Mouse (Mus musculus) embryonic facial prominence, embryonic 15.5 days (tissue): ENCODE measurements at regions not wholly inside any gene's neighbourhood (a gene's known extent, or its start where the extent isn't known, plus 50 kb on each side); places are given as distances from the start of the nearest gene placed in this dataset.

Experiments
- ATAC-seq: fragments of 200-750 bp; cut with Nextera tagmentation; 2 replicates; pipeline ENCODE4 v1.8.0; 2017; ENCODE audit warnings: low read depth, moderate TSS enrichment; ENCODE audit not compliant: insufficient number of reproducible peaks, low FRiP score, low TSS enrichment
- H3K27ac ChIP-seq: fragments of 300-500 bp; sonication (generic); replicated peaks from 2 replicates; pipeline ENCODE4 v1.5.1; 2015; ENCODE audit warnings: mild to moderate bottlenecking, inconsistent platforms
- H3K27me3 ChIP-seq: fragments of 300-500 bp; sonication (generic); 2 replicates; pipeline ENCODE4 v1.6.1; 2015; ENCODE audit warnings: inconsistent platforms
- H3K36me3 ChIP-seq: fragments of 300-500 bp; sonication (generic); 2 replicates; pipeline ENCODE4 v1.6.1; 2015; ENCODE audit warnings: mild to moderate bottlenecking, inconsistent platforms
- H3K4me1 ChIP-seq: fragments of 300-500 bp; sonication (generic); 2 replicates; pipeline ENCODE4 v1.6.1; 2015; ENCODE audit warnings: inconsistent platforms
- H3K4me2 ChIP-seq: fragments of 300-500 bp; sonication (generic); replicated peaks from 2 replicates; pipeline ENCODE4 v1.6.1; 2015; ENCODE audit warnings: mild to moderate bottlenecking, inconsistent platforms
- H3K4me3 ChIP-seq: fragments of 300-500 bp; sonication (generic); replicated peaks from 2 replicates; pipeline ENCODE4 v1.5.1; 2015; ENCODE audit warnings: mild to moderate bottlenecking, inconsistent platforms
- H3K9ac ChIP-seq: fragments of 300-500 bp; sonication (generic); 2 replicates; pipeline ENCODE4 v1.6.1; 2015; ENCODE audit warnings: inconsistent platforms
- H3K9me3 ChIP-seq: fragments of 300-500 bp; sonication (generic); replicated peaks from 2 replicates; pipeline ENCODE4 v1.6.1; 2016; ENCODE audit warnings: inconsistent platforms
- WGBS: fragments of 180-500 bp; shearing (Covaris S2); methylation state at CpG from one replicate; pipeline ENCODE4 v1.1.7; 2015; 5-methylcytosine and 5-hydroxymethylcytosine counted together

- no peaks in the 10 kb centered on the region for H3K36me3 ChIP-seq
- WGBS = 75% methylated on average over 3 of the region's 3 CpGs
- no peaks in the 10 kb centered on the region for H3K4me1 ChIP-seq
- H3K27ac ChIP-seq = no peak overlapping the region
- H3K9ac ChIP-seq = no peak overlapping the region
- H3K27me3 ChIP-seq = no peaks in the 10 kb centered on the region
- H3K4me2 ChIP-seq = no peak overlapping the region
- no peaks in the 10 kb centered on the region for H3K9me3 ChIP-seq
- no peak overlapping the region for H3K4me3 ChIP-seq
- no peak for ATAC-seq
These were observed 73.8 kb upstream of the Frmd4b start for GRCm38 (mm10) chr6:97691136-97691535.

- no peak overlapping the region for H3K4me2 ChIP-seq
- no peaks in the 10 kb centered on the region for H3K9me3 ChIP-seq
- WGBS = 69% methylated on average over 7 of the region's 7 CpGs
- H3K9ac ChIP-seq = no peak overlapping the region
- H3K4me3 ChIP-seq = no peak overlapping the region
- H3K27ac ChIP-seq = no peak overlapping the region
- ATAC-seq = no peak
- no peaks in the 10 kb centered on the region for H3K4me1 ChIP-seq
- H3K36me3 ChIP-seq = no peaks in the 10 kb centered on the region
- no peaks in the 10 kb centered on the region for H3K27me3 ChIP-seq
These were observed 67.0 kb upstream of the Frmd4b start for GRCm38 (mm10) chr6:97684335-97684734.

- no peak for ATAC-seq
- 81% methylated on average over 1 of the region's 1 CpGs for WGBS
- H3K36me3 ChIP-seq = no peaks in the 10 kb centered on the region
These were observed 64.9 kb upstream of the Frmd4b start for GRCm38 (mm10) chr6:97682213-97682612.

GRCm38 (mm10) chr6:97675181-97675756 lies 57.9 kb upstream of the Frmd4b start:
- Histone ChIP-seq H3K36me3 (no peaks in the 10 kb centered on the region), H3K4me3 (no peak overlapping the region), H3K4me2 (no peak overlapping the region), H3K9me3 (no peaks in the 10 kb centered on the region), H3K27ac (no peak overlapping the region), H3K4me1 (no peaks in the 10 kb centered on the region), H3K9ac (no peak overlapping the region), H3K27me3 (no peaks in the 10 kb centered on the region)
- 47% methylated on average over 5 of the region's 5 CpGs for WGBS
- ATAC-seq = no peak

More at GRCm38 (mm10) chr6:97682213-97682612, 64.9 kb upstream of the Frmd4b start:
- H3K9ac ChIP-seq = no peak overlapping the region
- no peaks in the 10 kb centered on the region for H3K9me3 ChIP-seq
- H3K27me3 ChIP-seq = no peaks in the 10 kb centered on the region
- no peak overlapping the region for H3K4me2 ChIP-seq
- H3K4me3 ChIP-seq = no peak overlapping the region
- H3K4me1 ChIP-seq = no peaks in the 10 kb centered on the region
- no peak overlapping the region for H3K27ac ChIP-seq

GRCm38 (mm10) chr6:97666818-97667629 lies 49.7 kb upstream of the Frmd4b start:
- WGBS = 26% methylated on average over 5 of the region's 5 CpGs
- Histone ChIP-seq H3K4me3 (no peak overlapping the region), H3K27me3 (no peaks in the 10 kb centered on the region), H3K4me2 (no peak overlapping the region), H3K36me3 (no peaks in the 10 kb centered on the region), H3K27ac (no peak overlapping the region), H3K9me3 (no peaks in the 10 kb centered on the region), H3K9ac (no peak overlapping the region), H3K4me1 (peaks cover 7% of the 10 kb centered on the region; the same call in 1 of the 2 replicates)
- ATAC-seq = peak; percentile 72; the same call in 1 of the 2 replicates
